Comparison of ENCODE assay signal across 7 mouse cellular contexts in genomic region chr2:32775359-32776074, GRCm38 (mm10). TPM values are rescaled to one million over a fixed set of nuclear protein-coding genes. Genes with fewer than 3 reads are reported as not detected.
DNase-seq lines count a peak whose midpoint lies in the region; ATAC-seq and TF ChIP-seq lines count a peak whose summit lies in the region.

Gene Ttc16, minus strand, starts transcription at chr2:32775633.
Gene Ptrh1, plus strand, starts transcription at chr2:32775786.

- peak within 1 kb of the TSS; percentile 53 for H3K4me3 ChIP-seq in embryonic facial prominence, embryonic 12.5 days
- H3K4me3 ChIP-seq in kidney, adult 2 months (ENCODE audit: insufficient read depth, low read depth, low read length) = peak within 1 kb of the TSS; percentile 75
- H3K4me3 ChIP-seq in limb, embryonic 12.5 days (replicated peaks) = peak within 1 kb of the TSS; percentile 53
- H3K4me3 ChIP-seq in midbrain, embryonic 15.5 days = peak within 1 kb of the TSS; percentile 81
- peak within 1 kb of the TSS; percentile 64 for H3K4me3 ChIP-seq in spleen, adult 2 months (ENCODE audit: extremely low read depth, insufficient read depth, insufficient read length)

- peak; percentile 89 for ATAC-seq in embryonic facial prominence, embryonic 12.5 days (ENCODE audit: insufficient number of reproducible peaks, insufficient read depth, low FRiP score, low TSS enrichment)
- ATAC-seq in limb, embryonic 12.5 days (ENCODE audit: insufficient number of reproducible peaks, insufficient read depth, low FRiP score, low TSS enrichment, low read depth) = peak; percentile 96
- ATAC-seq in midbrain, embryonic 15.5 days (replicated peaks) = peak; percentile 98

- no peak for TF ChIP-seq POLR2A in kidney, adult 2 months (IDR thresholded peaks at IDR 0.05; ENCODE audit: low read depth, low read length)
- TF ChIP-seq POLR2A in spleen, adult 2 months (IDR thresholded peaks at IDR 0.05; ENCODE audit: low read depth, low read length) = no peak

- 0 out of 2 replicates have a peak, but pooled peaks have one; percentile 3 for TF ChIP-seq CTCF in kidney, adult 2 months (conservative IDR thresholded peaks at IDR 0.05; ENCODE audit: insufficient read depth, insufficient read length, low read depth, low read length)
- no peak for TF ChIP-seq CTCF in spleen, adult 2 months (IDR thresholded peaks at IDR 0.05; ENCODE audit: extremely low read depth, insufficient read depth, insufficient read length, insufficient replicate concordance)

- H3K9me3 ChIP-seq in embryonic facial prominence, embryonic 12.5 days = no peaks in the 10 kb centered on the region
- no peaks in the 10 kb centered on the region for H3K9me3 ChIP-seq in limb, embryonic 12.5 days
- H3K9me3 ChIP-seq in midbrain, embryonic 15.5 days = no peaks in the 10 kb centered on the region

- peaks cover 15% of the 10 kb centered on the region for H3K4me1 ChIP-seq in embryonic facial prominence, embryonic 12.5 days
- no peaks in the 10 kb centered on the region; the same call in 1 of the 2 replicates for H3K4me1 ChIP-seq in kidney, adult 2 months (ENCODE audit: control insufficient read depth, insufficient read depth, low read length)
- peaks cover 15% of the 10 kb centered on the region for H3K4me1 ChIP-seq in limb, embryonic 12.5 days (replicated peaks)
- H3K4me1 ChIP-seq in midbrain, embryonic 15.5 days = peaks cover 13% of the 10 kb centered on the region
- H3K4me1 ChIP-seq in spleen, adult 2 months (ENCODE audit: control insufficient read depth, insufficient read depth, insufficient read length) = peaks cover 5% of the 10 kb centered on the region

- no peaks in the 10 kb centered on the region for H3K36me3 ChIP-seq in embryonic facial prominence, embryonic 12.5 days
- H3K36me3 ChIP-seq in kidney, adult 2 months (ENCODE audit: control insufficient read depth, insufficient read depth, low read length) = no peaks in the 10 kb centered on the region
- H3K36me3 ChIP-seq in limb, embryonic 12.5 days = no peaks in the 10 kb centered on the region
- no peaks in the 10 kb centered on the region for H3K36me3 ChIP-seq in midbrain, embryonic 15.5 days (replicated peaks)
- H3K36me3 ChIP-seq in spleen, adult 2 months (ENCODE audit: control insufficient read depth, insufficient read depth, low read length) = no peaks in the 10 kb centered on the region

- under 1% methylated on average over 46 of the region's 46 CpGs for WGBS in embryonic facial prominence, embryonic 12.5 days
- WGBS in kidney, adult 2 months = under 1% methylated on average over 46 of the region's 46 CpGs
- WGBS in limb, embryonic 12.5 days = under 1% methylated on average over 46 of the region's 46 CpGs
- WGBS in midbrain, embryonic 15.5 days = under 1% methylated on average over 46 of the region's 46 CpGs
- WGBS in spleen, adult 2 months = under 1% methylated on average over 46 of the region's 46 CpGs

- H3K27me3 ChIP-seq in embryonic facial prominence, embryonic 12.5 days = 0 out of 2 replicates have a peak, but pooled peaks cover 4% of the 10 kb centered on the region
- H3K27me3 ChIP-seq in kidney, adult 2 months (replicated peaks; ENCODE audit: control insufficient read depth, insufficient read depth, low read length) = no peaks in the 10 kb centered on the region
- peaks cover 6% of the 10 kb centered on the region for H3K27me3 ChIP-seq in limb, embryonic 12.5 days
- H3K27me3 ChIP-seq in midbrain, embryonic 15.5 days (replicated peaks) = no peaks in the 10 kb centered on the region
- H3K27me3 ChIP-seq in spleen, adult 2 months (ENCODE audit: control insufficient read depth, insufficient read depth, low read length) = no peaks in the 10 kb centered on the region

- H3K4me2 ChIP-seq in embryonic facial prominence, embryonic 12.5 days (replicated peaks) = peak within 1 kb of the TSS; percentile 73
- H3K4me2 ChIP-seq in limb, embryonic 12.5 days = peak within 1 kb of the TSS; percentile 80
- H3K4me2 ChIP-seq in midbrain, embryonic 15.5 days = peak within 1 kb of the TSS; percentile 81

- DNase-seq in adrenal gland, postnatal 25 days = peak; percentile 98
- peak; percentile 98 to 99 for DNase-seq in heart, adult 18-20 months
- DNase-seq in kidney, adult 2 months = peak; percentile 99
- DNase-seq in spleen, adult 2 months (ENCODE audit: low read depth in 1 of 2, low spot score in 2 of 2) = peak; percentile 90 to 97

- no peak within 1 kb of the TSS for H3K27ac ChIP-seq in embryonic facial prominence, embryonic 12.5 days
- peak within 1 kb of the TSS; percentile 94 for H3K27ac ChIP-seq in kidney, adult 2 months (ENCODE audit: insufficient read depth, low read depth, low read length)
- H3K27ac ChIP-seq in limb, embryonic 12.5 days = peak within 1 kb of the TSS; percentile 69; the same call in 1 of the 2 replicates
- H3K27ac ChIP-seq in midbrain, embryonic 15.5 days = peak within 1 kb of the TSS; percentile 80
- H3K27ac ChIP-seq in spleen, adult 2 months (ENCODE audit: insufficient read depth, low read length) = peak within 1 kb of the TSS; percentile 48; the same call in 1 of the 2 replicates

- peak within 1 kb of the TSS; percentile 44 for H3K9ac ChIP-seq in embryonic facial prominence, embryonic 12.5 days
- peak within 1 kb of the TSS; percentile 57 for H3K9ac ChIP-seq in limb, embryonic 12.5 days (replicated peaks)
- H3K9ac ChIP-seq in midbrain, embryonic 15.5 days = peak within 1 kb of the TSS; percentile 52

RNA-seq across cellular contexts. Expression of gene Ttc16, which starts in this region (rescaled TPM):
- total RNA-seq in adrenal gland, postnatal 25 days (2021) = 0.15 and 0.24 TPM in 2 replicates
- 0.23 and 0.34 TPM in 2 replicates for polyA plus RNA-seq in embryonic facial prominence, embryonic 12.5 days (2016; fragmentation: Nextera tagmentation; extraction: Ambion mirVana)
- under 1 TPM in 1 of 2 experiments, not detected in 1; 0.13 TPM for total RNA-seq in heart, adult 18-20 months (2021)
- 1.1 TPM in 2 replicates for polyA plus RNA-seq in kidney, adult 2 months (2012; rRNA removed)
- 0.28 and 0.35 TPM in 2 replicates for polyA plus RNA-seq in limb, embryonic 12.5 days (2016; fragmentation: Nextera tagmentation; extraction: Ambion mirVana)
- polyA plus RNA-seq in midbrain, embryonic 15.5 days (2015; fragmentation: Nextera tagmentation; extraction: Ambion mirVana) = 0.89 and 0.92 TPM in 2 replicates
- 0.20 and 0.21 TPM in 2 replicates for polyA plus RNA-seq in spleen, adult 2 months (2012; rRNA removed)

RNA-seq across cellular contexts. Expression of gene Ptrh1, which starts in this region (rescaled TPM):
- 5.7 and 5.9 TPM in 2 replicates for total RNA-seq in adrenal gland, postnatal 25 days (2021)
- polyA plus RNA-seq in embryonic facial prominence, embryonic 12.5 days (2016; fragmentation: Nextera tagmentation; extraction: Ambion mirVana) = 3.3 and 6.4 TPM in 2 replicates
- total RNA-seq in heart, adult 18-20 months (2021) = 1 to 10 TPM; 5.1 to 5.5 TPM
- 8.0 and 11.8 TPM in 2 replicates for polyA plus RNA-seq in kidney, adult 2 months (2012; rRNA removed)
- polyA plus RNA-seq in limb, embryonic 12.5 days (2016; fragmentation: Nextera tagmentation; extraction: Ambion mirVana) = 3.8 and 4.2 TPM in 2 replicates
- polyA plus RNA-seq in midbrain, embryonic 15.5 days (2015; fragmentation: Nextera tagmentation; extraction: Ambion mirVana) = 5.9 and 6.1 TPM in 2 replicates
- polyA plus RNA-seq in spleen, adult 2 months (2012; rRNA removed) = 5.1 and 10.2 TPM in 2 replicates
